Mouse (Mus musculus): ENCODE data around the gene Vav3.

GRCm38 (mm10) chr3:109496461-109496860 lies 156.0 kb downstream of the Vav3 start:
- TF ChIP-seq CTCF (IDR thresholded peaks at IDR 0.05; ENCODE audit: extremely low read depth, insufficient read depth, insufficient read length, insufficient replicate concordance) (no peak), POLR2A (IDR thresholded peaks at IDR 0.05; ENCODE audit: low read depth, low read length) (no peak)
